26 mouse cellular contexts compared by ENCODE assay signal in the genomic region with DNA sequence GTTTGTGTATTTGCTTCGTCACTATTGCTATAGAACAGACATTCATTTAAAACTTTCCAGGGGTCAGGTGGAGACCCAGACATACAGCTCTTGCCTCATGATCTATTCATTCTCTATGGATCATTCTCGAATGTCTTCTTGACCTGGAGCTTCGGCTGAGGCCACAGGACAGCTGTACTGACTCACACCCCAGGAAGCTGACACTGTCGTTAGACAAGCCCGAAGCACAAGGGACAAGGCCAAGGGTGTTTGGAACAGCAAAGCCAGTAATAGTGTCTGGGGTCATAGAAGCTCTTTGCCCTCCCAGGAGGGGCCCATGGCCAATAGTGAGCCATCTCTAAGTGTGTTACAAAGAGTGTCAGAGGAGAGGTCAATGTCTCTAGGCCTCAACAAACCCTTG. TPM values are rescaled to one million over a fixed set of nuclear protein-coding genes. Genes with fewer than 3 reads are reported as not detected.
DNase-seq lines count a peak whose midpoint lies in the region; ATAC-seq and TF ChIP-seq lines count a peak whose summit lies in the region.
"Had no signal": no experiment of that assay in that cellular context is flagged by ENCODE, and none has a peak within 500 bp of the region (broad histone marks: within the 10 kb centered on the region; RNA-seq: fewer than 3 reads in every experiment).

No protein-coding gene starts in this region.

- no peak for TF ChIP-seq POLR2A in lung, adult 2 months (IDR thresholded peaks at IDR 0.05; ENCODE audit: borderline replicate concordance, extremely low read depth, low read depth, low read length)

- DNase-seq in adrenal gland, adult (ENCODE audit: inconsistent age in 2 of 2, low spot score in 1 of 2), result peak; percentile 29 to 75
- DNase-seq in adrenal gland, postnatal 25 days, result no peak
- no peak for DNase-seq in lung, postnatal 0 days (ENCODE audit: low spot score)
- no peak for DNase-seq in lung, adult 2 months
- no peak for DNase-seq in neural tube, embryonic 10.5 days (ENCODE audit: extremely low spot score, low spot score)
- DNase-seq: adrenal gland, postnatal 14 days; B cell, adult 2 months; cerebellum, adult 11 months; cerebellum, adult 18-20 months; cerebellum, adult 8-10 months; cerebellum, adult 9-11 months; cerebellum, postnatal 14 days; cerebellum, postnatal 36 days; embryo, embryonic 11 days; forebrain, postnatal 0 days had no signal

- H3K9ac ChIP-seq in lung, postnatal 0 days (replicated peaks; ENCODE audit: low read depth), result no peak overlapping the region
- H3K9ac ChIP-seq: embryonic facial prominence, embryonic 13.5 days; embryonic facial prominence, embryonic 15.5 days; forebrain, embryonic 13.5 days; forebrain, embryonic 15.5 days; forebrain, postnatal 0 days had no signal

- TF ChIP-seq EP300 in lung, postnatal 0 days (IDR thresholded peaks at IDR 0.05), result no peak

- 58% methylated on average over 5 of the region's 5 CpGs for WGBS in lung, postnatal 0 days
- WGBS in lung, adult 2 months, result 65% methylated on average over 5 of the region's 5 CpGs

- no peak overlapping the region for H3K27ac ChIP-seq in lung, postnatal 0 days (ENCODE audit: low read length)
- H3K27ac ChIP-seq: embryonic facial prominence, embryonic 13.5 days; embryonic facial prominence, embryonic 15.5 days; forebrain, embryonic 10.5 days; forebrain, embryonic 13.5 days; forebrain, embryonic 15.5 days had no signal

- H3K36me3 ChIP-seq in lung, postnatal 0 days (ENCODE audit: insufficient read depth, low read length), result no peaks in the 10 kb centered on the region
- H3K36me3 ChIP-seq: embryonic facial prominence, embryonic 13.5 days; embryonic facial prominence, embryonic 15.5 days; forebrain, embryonic 10.5 days; forebrain, embryonic 15.5 days; G1E had no signal

- 0 out of 2 replicates have a peak, but pooled peaks have one; percentile 21 for ATAC-seq in lung, postnatal 0 days
- ATAC-seq: activated CD4-positive, CD25-positive, alpha-beta regulatory T cell, adult 4 months; CD4-positive, CD25-positive, alpha-beta regulatory T cell, adult 4 months; forebrain, embryonic 13.5 days; forebrain, embryonic 15.5 days; forebrain, postnatal 0 days; Patski had no signal

- no peaks in the 10 kb centered on the region for H3K27me3 ChIP-seq in lung, postnatal 0 days (replicated peaks; ENCODE audit: insufficient read depth, low read length)
- H3K27me3 ChIP-seq: CH12.LX; embryonic facial prominence, embryonic 13.5 days; embryonic facial prominence, embryonic 15.5 days; forebrain, embryonic 13.5 days; forebrain, embryonic 15.5 days; Patski had no signal

- no peak overlapping the region for H3K4me3 ChIP-seq in lung, postnatal 0 days (ENCODE audit: low read depth, low read length)
- H3K4me3 ChIP-seq in lung, adult 2 months (replicated peaks; ENCODE audit: extremely low read depth, low read depth, low read length), result no peak overlapping the region
- H3K4me3 ChIP-seq: embryonic facial prominence, embryonic 13.5 days; embryonic facial prominence, embryonic 15.5 days; erythroblast, embryonic 14.5 days; forebrain, embryonic 10.5 days; forebrain, embryonic 13.5 days; forebrain, embryonic 15.5 days had no signal

- no peak overlapping the region for H3K4me2 ChIP-seq in lung, postnatal 0 days (replicated peaks; ENCODE audit: low read depth, low read length)
- H3K4me2 ChIP-seq: embryonic facial prominence, embryonic 13.5 days; embryonic facial prominence, embryonic 15.5 days; forebrain, embryonic 13.5 days; forebrain, embryonic 15.5 days had no signal

- TF ChIP-seq CTCF in lung, postnatal 0 days (IDR thresholded peaks at IDR 0.05), result no peak
- TF ChIP-seq CTCF in lung, adult 2 months (IDR thresholded peaks at IDR 0.05; ENCODE audit: insufficient read depth, low read length), result no peak

- no peaks in the 10 kb centered on the region for H3K4me1 ChIP-seq in lung, postnatal 0 days (ENCODE audit: insufficient read depth, low read depth, low read length)
- no peaks in the 10 kb centered on the region; the same call in 1 of the 2 replicates for H3K4me1 ChIP-seq in lung, adult 2 months (ENCODE audit: control insufficient read depth, insufficient read depth, low read length)
- H3K4me1 ChIP-seq: embryonic facial prominence, embryonic 13.5 days; forebrain, embryonic 13.5 days; forebrain, embryonic 15.5 days had no signal

- no peaks in the 10 kb centered on the region for H3K9me3 ChIP-seq in lung, postnatal 0 days (ENCODE audit: low read length)
- H3K9me3 ChIP-seq: embryonic facial prominence, embryonic 13.5 days; embryonic facial prominence, embryonic 15.5 days; forebrain, embryonic 10.5 days; forebrain, embryonic 13.5 days; forebrain, embryonic 15.5 days; G1E had no signal

RNA-seq across cellular contexts. Expression of gene Bhlhe40, which starts 24.0 kb away (rescaled TPM):
- total RNA-seq in adrenal gland, postnatal 25 days (2021), result 191 and 201 TPM in 2 replicates
- 14.9 and 27.1 TPM in 2 replicates for polyA plus RNA-seq in lung, postnatal 0 days (2015; fragmentation: Nextera tagmentation; extraction: Ambion mirVana)
- polyA plus RNA-seq in lung, adult 2 months (2012; rRNA removed), result 14.6 and 14.9 TPM in 2 replicates

Comparison
In these comparisons a context has a peak if more than half of its experiments do, and no peak if none do; other contexts are left out.
1. DNase-seq: peak in adrenal gland, adult (2 of 2); none in adrenal gland, postnatal 25 days (single experiment), lung, postnatal 0 days (single experiment), lung, adult 2 months (single experiment) and neural tube, embryonic 10.5 days (single experiment).